Mouse (Mus musculus): ENCODE measurements around the gene Wbp2nl. TPM values are rescaled to one million over a fixed set of nuclear protein-coding genes. Genes with fewer than 3 reads are reported as not detected.
A peak's percentile ranks its signal among the peaks of the same experiment; 100 is the strongest.
"Not testable (repeated sequence)": the region's sequence is repeated elsewhere in the genome, so short reads cannot be mapped to it uniquely, and the experiment has no call there.

Wbp2nl gene
- total RNA-seq, 2 experiments from 2014 or later = 0.52 TPM; not detected in 1

DNA sequence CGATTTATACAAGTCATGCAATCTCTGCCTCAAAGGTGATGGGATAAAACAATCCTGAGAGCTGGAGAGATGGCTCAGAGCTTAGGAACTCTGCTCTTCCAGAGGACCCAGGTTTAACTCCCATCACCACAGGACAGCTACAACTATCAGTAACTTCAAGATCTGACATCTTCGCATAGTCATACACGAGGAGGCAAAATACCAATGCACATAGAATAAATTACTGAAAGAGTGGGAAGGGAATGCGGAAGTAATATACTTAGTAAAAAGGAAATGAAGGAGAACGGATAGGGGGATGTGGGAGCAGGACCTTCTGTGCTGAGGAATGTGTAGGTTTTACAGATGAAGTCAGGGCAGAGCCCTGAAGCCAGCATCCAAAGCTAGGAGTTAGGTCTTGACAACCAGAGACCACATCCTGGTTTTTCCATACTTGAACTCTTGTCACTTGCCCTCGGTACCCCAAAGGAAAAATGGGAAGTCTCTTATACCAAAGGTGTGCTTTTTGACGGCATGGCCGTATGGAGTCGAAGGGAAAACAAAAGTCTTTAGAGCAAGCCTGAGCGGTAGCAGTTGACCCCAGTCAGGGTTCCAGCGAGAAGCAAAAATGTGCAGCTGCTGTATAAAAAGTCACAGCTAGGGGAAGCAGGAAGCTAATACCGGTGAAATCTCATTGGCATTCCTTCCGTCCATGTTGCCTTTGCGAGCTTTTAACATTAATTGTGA, 48.0 kb downstream of the Wbp2nl start:
- ATAC-seq (replicated peaks; ENCODE audit: poor library complexity, severe bottlenecking) = no peak

DNA sequence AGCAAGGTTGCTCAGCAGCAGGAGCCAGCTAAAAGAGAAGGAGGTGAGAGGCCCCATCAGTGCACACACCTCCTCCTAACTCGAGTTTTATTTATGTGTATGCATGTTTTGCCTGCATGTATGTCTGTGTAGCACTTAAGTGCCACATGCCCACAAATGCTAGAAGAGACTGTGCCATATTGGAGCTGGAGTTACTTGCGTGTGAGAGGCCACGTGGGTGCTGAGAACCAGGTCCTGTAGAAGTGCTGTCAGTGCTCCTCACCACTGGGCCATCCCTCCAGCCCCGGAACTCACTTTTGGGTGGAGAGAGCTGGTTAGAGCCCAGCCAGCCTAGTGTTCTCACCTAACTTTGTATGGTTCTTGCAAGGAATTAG, 48.5 kb downstream of the Wbp2nl start:
- no peak for ATAC-seq (replicated peaks; ENCODE audit: poor library complexity, severe bottlenecking)

DNA sequence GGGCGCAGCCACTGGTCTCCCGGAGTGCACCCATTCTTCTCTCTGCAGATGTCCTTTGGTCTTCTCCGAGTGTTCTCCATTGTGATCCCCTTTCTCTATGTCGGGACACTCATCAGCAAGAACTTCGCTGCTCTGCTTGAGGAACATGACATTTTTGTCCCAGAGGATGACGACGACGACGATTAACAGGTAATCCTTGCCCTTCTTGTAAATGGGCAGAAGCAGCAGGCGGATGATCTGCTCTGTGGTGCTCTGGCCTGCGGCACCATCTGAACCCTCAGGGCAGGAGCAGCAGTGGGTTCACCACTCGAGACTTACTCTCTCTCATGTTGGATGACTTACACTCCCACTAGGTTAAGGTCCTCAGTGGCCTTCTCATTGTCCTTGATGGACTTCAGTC, 49.1 kb downstream of the Wbp2nl start:
- no peak for ATAC-seq (replicated peaks; ENCODE audit: poor library complexity, severe bottlenecking)

DNA sequence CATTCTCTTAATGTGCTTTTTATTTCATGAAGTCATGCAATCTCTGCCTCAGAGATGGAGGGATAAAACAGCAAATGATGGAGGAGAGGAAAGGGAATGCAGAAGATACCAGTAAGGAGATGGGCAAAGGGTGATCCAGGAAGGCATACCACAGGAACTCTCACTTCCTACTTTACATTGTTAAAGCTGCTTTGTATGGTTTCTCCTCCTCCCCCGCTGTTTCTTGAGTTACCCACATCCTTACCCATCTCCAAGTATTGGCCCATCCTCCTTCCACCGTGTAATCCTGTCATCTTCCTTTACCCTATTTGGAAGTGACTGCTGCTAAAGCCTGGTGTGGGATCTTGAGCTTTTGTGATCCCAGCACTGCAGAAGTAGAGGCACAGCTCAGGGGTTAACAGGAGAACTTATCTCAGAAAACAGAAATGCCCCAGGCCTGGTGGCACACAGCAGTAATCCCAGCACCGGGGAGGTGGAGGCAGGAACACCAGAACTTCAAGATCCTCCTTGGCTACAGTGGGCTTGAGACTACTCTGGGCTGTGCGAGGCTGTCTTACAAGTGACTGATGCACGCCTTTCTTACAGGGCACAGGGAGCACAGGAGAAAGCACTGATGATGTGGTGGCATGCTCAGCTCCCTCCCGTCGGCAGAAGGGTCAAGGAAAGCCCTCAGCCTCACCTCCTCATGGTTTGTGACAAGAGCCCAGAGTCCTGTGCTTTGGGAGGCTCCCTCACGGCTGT, 49.7 kb downstream of the Wbp2nl start:
- peak; percentile 66 for ATAC-seq (replicated peaks; ENCODE audit: poor library complexity, severe bottlenecking)

DNA sequence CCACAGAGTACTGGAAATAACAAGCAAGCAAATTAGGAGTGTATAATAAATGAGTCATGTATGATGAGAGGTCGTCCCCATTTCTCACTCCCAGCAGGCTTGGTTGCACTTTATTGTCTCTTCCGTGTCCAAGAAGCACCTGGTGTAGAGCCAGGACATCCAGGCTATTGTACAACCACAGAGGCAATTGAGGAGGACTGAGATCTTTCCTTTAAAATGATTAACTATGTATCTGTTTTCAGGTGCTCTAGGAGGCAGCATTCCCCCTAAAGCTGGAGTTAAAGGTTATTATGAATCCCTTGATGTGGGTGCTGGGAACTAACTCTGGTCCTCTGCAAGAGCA, 50.2 kb downstream of the Wbp2nl start:
- no peak for ATAC-seq (replicated peaks; ENCODE audit: poor library complexity, severe bottlenecking)

DNA sequence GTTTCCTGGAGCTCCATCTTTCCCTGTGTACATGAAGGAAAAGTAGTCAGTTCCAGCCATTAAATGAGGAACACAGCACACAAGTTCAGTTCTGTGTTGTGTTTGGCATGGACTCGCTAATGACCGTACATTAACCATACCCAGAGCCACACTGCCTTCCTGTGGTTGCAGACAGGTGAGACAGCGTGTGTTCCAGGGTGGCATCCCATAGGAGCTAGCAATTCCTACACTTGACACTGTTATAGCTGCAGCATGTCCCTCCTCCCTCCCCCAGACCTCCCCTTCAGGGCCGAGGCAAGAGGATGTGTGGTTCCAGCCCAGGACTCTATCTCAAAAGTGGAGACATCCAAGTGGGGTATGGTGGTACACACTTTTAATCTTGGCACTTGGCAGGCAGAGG, 51.6 kb downstream of the Wbp2nl start:
- ATAC-seq (replicated peaks; ENCODE audit: poor library complexity, severe bottlenecking) = no peak

DNA sequence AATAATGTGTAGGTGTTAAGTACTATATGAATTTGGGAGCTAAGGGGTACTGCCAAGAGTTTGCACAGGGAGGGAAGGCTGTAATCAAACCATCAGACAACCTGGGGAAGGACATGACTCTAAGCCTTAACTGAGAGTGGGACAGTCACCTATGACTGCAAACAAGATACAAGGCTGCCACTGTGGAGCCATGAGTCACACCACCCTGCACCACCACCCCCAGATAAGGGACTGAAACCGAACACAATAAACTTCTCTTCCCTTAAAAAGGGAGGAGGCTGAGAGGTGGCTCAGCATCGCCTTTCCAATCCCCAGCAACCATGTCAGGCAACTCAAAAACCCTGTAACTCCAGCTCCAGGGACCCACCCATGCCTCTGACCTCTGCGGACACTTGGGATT, 52.7 kb downstream of the Wbp2nl start:
- ATAC-seq (replicated peaks; ENCODE audit: poor library complexity, severe bottlenecking) = no peak

DNA sequence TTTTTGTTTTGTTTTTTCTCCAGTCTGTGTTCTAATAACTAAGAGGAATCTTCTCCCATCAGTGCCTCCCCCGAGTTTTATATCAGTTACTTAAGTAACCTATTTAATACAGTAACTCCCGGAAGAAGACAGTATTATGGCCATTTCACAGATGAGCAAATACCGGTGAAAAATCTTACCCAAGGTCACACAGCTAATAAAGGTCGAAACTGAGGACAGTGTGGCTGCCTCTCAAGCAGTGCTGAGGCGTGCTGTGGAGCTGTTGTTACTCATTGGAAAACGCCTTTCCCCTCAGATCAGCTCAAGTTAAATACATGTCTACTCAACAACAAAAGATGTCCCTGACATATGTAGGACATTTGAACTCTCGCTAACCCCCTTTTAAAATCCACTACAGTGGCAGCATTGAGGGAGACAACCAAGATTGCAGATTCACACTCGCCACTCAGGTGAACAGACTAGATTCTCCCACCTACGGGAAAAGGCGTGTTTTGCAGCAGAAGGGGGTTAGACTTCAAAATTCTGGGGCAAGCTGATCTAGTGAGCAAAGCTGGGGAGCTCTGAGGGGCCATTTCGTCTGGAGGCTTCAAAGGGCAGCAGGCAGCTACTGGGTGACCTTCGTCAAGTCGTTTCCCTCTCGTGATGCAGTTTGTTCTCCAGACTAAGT, 54.5 kb downstream of the Wbp2nl start:
- ATAC-seq (replicated peaks; ENCODE audit: poor library complexity, severe bottlenecking) = no peak

DNA sequence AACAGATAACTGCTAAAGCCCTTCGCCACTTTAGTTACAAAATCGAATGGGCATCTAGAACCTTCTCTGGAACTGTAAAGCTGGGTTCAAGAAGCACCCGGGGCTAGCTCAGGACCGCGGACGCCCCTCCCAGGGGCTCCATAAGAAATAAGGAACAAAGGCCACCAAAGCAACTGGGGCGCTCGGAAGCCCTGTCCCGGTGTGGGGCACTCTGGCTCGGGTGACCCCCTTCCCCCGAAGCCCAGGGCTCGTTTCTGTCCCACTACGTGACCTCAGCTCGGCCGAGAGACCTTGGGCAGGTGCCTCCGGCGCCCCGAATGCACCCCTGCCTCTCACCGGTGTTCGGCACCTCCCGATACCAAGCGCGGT, 55.0 kb downstream of the Wbp2nl start:
- peak; percentile 29 for ATAC-seq (replicated peaks; ENCODE audit: poor library complexity, severe bottlenecking)

DNA sequence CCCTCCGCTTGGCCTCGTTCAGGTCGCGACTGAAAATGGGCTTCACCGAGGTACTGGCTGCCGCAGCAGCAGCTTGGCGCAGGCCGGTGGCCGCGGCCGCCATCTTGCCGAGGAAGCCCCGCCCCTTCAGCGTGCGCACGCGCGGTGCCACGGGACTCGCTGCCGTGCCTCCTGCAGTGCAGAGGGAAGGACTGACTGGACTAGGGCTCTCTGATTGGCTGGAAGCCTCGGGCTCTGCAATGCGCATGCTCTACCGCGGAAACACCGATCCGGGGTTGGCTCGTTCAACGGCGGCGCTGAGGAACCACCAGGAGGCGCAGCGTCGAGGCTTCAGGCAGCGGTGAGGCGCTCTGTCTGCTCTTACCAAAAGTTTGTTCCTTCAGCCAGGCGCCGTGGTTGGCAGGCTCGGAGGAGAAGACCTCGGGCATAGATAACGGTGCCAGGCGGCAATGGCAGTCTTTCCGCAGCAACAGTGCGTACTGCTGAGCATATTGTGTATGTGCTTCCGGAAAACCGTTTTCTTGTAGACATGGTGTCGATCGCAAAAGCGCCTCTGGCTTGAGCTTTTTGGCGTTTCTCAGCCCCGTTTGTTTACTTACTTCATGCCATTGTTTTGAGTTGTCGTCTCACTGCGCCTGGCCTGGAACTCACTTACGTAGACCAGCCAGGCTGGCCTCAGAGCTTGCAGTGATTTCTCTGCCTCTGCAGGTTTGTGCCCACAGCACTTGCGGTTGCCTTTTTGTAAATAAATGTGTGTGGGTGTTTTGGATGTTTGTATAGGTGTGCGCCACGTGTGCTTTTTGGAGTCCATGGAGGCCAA, 55.6 kb downstream of the Wbp2nl start, which contains the start of gene Ndufa6:
Gene Ndufa6 (minus strand): TSS at position 197 of the 820 bp plus-strand sequence.
- ATAC-seq (replicated peaks; ENCODE audit: poor library complexity, severe bottlenecking) = peak; percentile 94

DNA sequence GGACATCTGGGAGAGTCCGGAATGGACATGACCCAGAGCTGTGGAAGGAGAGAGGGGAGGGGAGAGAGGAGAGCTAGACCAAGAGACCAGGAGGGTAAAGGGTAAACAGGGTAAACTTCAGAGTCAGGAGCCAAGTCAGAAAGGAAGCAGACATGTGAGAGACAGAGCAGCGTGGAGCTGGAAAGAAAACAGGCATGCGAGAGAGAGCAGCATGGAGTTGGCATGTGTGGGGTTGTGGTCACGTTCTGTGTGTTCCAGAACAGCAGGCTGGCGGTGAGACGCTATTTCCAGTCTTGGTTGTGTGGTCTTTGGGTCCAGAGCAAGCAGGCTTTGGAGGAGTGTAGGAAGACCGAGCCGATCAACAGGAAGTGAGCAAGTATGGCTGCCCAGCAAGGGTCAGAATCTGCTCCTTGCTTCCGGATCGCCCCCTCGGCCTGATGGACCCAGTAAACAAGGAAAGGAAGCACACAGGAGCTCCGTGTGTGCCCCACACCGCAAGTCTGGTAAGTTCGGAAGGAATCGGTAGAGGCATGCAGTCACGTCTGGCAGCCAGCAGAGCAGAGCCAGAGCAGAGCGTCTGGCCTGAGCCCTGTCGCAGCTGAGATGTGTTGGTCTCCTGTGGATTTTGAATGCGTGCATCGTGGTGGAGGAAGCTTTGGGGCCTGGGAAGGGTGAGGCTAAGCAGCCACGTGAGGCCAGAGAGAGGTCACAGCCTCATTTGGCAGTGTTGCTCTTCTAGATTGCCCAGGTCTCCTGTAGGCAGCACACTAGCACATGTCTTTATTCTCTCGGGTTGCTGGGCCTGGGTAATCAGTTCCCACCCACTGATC, 59.9 kb downstream of the Wbp2nl start:
- ATAC-seq (replicated peaks; ENCODE audit: poor library complexity, severe bottlenecking) = no peak

DNA sequence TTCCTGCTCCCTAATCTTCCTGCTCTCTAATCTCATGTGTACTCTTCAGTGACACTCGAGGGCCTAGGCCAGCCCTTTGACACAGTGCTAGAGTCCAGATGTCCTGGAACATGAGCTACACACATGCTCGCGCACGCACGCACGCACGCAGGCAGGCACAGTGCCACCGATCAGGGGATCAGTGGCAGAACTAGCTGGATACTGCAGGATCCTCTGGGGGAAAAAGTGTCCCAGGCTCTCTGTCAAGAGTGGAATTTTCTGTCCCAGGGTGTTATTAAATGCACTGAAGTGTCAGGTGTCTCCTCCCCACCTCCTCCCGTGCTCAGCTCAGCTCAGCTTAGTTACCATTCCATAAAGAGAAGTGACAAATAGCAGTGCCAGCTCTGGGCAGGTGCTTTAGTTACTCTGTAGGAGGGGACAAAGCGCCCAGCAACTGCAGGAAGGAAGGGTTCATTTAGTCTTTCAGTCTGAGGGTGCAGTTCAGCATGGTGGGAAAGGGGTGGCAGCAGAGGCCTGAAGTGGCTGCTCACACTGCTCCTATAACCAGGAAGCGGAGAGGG, 62.8 kb downstream of the Wbp2nl start:
- ATAC-seq (replicated peaks; ENCODE audit: poor library complexity, severe bottlenecking) = peak; percentile 94

DNA sequence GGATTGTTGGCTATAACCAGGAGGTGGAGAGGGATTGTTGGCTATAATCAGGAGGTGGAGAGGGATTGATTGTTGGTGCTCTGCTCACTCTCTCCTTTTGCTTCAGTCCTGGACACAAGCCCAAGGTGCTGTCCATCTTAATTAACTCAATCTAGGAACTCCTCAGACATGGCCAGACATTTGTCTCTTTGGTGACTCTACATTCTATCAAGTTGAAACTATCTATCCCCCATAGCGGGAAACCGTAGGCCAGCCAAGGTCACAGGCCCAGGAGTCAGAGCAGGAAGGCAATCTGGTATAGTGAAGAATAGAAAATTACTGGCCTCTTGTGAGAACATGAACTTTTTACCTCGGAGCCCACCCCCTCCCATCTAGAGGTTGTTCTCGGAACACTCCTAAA, 63.5 kb downstream of the Wbp2nl start:
- ATAC-seq (replicated peaks; ENCODE audit: poor library complexity, severe bottlenecking) = no peak

DNA sequence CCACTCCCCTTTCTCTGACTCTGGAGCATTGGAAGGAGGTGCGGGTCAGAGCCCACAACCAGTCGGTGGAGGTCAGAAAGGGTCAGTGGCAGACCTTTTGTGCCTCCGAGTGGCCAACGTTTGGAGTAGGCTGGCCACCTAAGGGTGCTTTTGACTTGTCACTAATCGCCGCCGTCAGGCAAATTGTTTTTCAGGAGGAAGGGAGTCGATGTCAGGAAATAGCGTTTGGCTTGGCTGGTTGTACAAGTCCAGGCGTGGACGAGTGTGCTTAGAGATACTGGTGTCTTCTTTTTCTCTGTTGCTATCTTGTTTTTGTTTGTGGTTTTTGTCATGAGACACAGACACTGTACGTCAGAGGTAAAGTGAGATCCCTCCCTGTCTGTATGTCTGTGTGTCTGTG, 65.0 kb downstream of the Wbp2nl start:
- ATAC-seq (replicated peaks; ENCODE audit: poor library complexity, severe bottlenecking) = not testable (repeated sequence)

Other genes with a start within 250 kb of the Wbp2nl start
- gene 4930407I10Rik, start 239.8 kb upstream of the Wbp2nl start, total RNA-seq (2014; fragmentation: Nextera tagmentation) = not detected in 2 replicates
- not detected in 2 replicates for gene 4930407I10Rik, start 239.8 kb upstream of the Wbp2nl start, total RNA-seq (2017)
- not detected in 2 replicates for gene Mei1, start 229.0 kb upstream of the Wbp2nl start, total RNA-seq (2014; fragmentation: Nextera tagmentation)
- not detected in 2 replicates for gene Mei1, start 229.0 kb upstream of the Wbp2nl start, total RNA-seq (2017)
- 11.0 and 26.5 TPM in 2 replicates for gene Ccdc134, start 171.0 kb upstream of the Wbp2nl start, total RNA-seq (2014; fragmentation: Nextera tagmentation)
- 13.1 and 17.2 TPM in 2 replicates for gene Ccdc134, start 171.0 kb upstream of the Wbp2nl start, total RNA-seq (2017)
- 19.0 and 24.3 TPM in 2 replicates for gene Srebf2, start 151.8 kb upstream of the Wbp2nl start, total RNA-seq (2014; fragmentation: Nextera tagmentation)
- gene Srebf2, start 151.8 kb upstream of the Wbp2nl start, total RNA-seq (2017) = 16.5 and 17.5 TPM in 2 replicates
- gene Shisa8, start 86.1 kb upstream of the Wbp2nl start, total RNA-seq (2014; fragmentation: Nextera tagmentation) = not detected in 2 replicates
- not detected in 2 replicates for gene Shisa8, start 86.1 kb upstream of the Wbp2nl start, total RNA-seq (2017)
- gene Tnfrsf13c, start 74.6 kb upstream of the Wbp2nl start, total RNA-seq (2014; fragmentation: Nextera tagmentation) = 0.49 TPM in 1 of 2 replicates, not detected in the other
- 0.46 TPM in 1 of 2 replicates, not detected in the other for gene Tnfrsf13c, start 74.6 kb upstream of the Wbp2nl start, total RNA-seq (2017)
- gene Cenpm, start 54.2 kb upstream of the Wbp2nl start, total RNA-seq (2014; fragmentation: Nextera tagmentation) = 15.1 and 39.8 TPM in 2 replicates
- gene Cenpm, start 54.2 kb upstream of the Wbp2nl start, total RNA-seq (2017) = 21.9 and 22.0 TPM in 2 replicates
- gene 1500009C09Rik, start 46.6 kb upstream of the Wbp2nl start, total RNA-seq (2014; fragmentation: Nextera tagmentation) = not detected in 2 replicates
- gene 1500009C09Rik, start 46.6 kb upstream of the Wbp2nl start, total RNA-seq (2017) = not detected in 2 replicates
- gene Sept3, start 24.1 kb upstream of the Wbp2nl start, total RNA-seq (2014; fragmentation: Nextera tagmentation) = 0.28 and 1.1 TPM in 2 replicates
- gene Sept3, start 24.1 kb upstream of the Wbp2nl start, total RNA-seq (2017) = 0.13 and 0.67 TPM in 2 replicates
- gene Naga, start 40.0 kb downstream of the Wbp2nl start, total RNA-seq (2014; fragmentation: Nextera tagmentation) = 45.0 and 63.1 TPM in 2 replicates
- 34.0 and 50.4 TPM in 2 replicates for gene Naga, start 40.0 kb downstream of the Wbp2nl start, total RNA-seq (2017)
- gene Pheta2, start 40.0 kb downstream of the Wbp2nl start, total RNA-seq (2014; fragmentation: Nextera tagmentation) = 2.7 and 5.4 TPM in 2 replicates
- gene Pheta2, start 40.0 kb downstream of the Wbp2nl start, total RNA-seq (2017) = 1.9 and 4.1 TPM in 2 replicates
- gene Smdt1, start 40.0 kb downstream of the Wbp2nl start, total RNA-seq (2014; fragmentation: Nextera tagmentation) = 192 and 201 TPM in 2 replicates
- 84.4 and 94.6 TPM in 2 replicates for gene Smdt1, start 40.0 kb downstream of the Wbp2nl start, total RNA-seq (2017)
- 266 and 267 TPM in 2 replicates for gene Ndufa6, start 55.4 kb downstream of the Wbp2nl start, total RNA-seq (2014; fragmentation: Nextera tagmentation)
- 173 and 202 TPM in 2 replicates for gene Ndufa6, start 55.4 kb downstream of the Wbp2nl start, total RNA-seq (2017)
- 0.54 TPM in 1 of 2 replicates, not detected in the other for gene Cyp2d22, start 81.3 kb downstream of the Wbp2nl start, total RNA-seq (2014; fragmentation: Nextera tagmentation)
- gene Cyp2d22, start 81.3 kb downstream of the Wbp2nl start, total RNA-seq (2017) = not detected in 2 replicates
- gene Cyp2d11, start 95.1 kb downstream of the Wbp2nl start, total RNA-seq (2014; fragmentation: Nextera tagmentation) = not detected in 2 replicates
- not detected in 2 replicates for gene Cyp2d11, start 95.1 kb downstream of the Wbp2nl start, total RNA-seq (2017)
- not detected in 2 replicates for gene Cyp2d10, start 108.2 kb downstream of the Wbp2nl start, total RNA-seq (2014; fragmentation: Nextera tagmentation)
- not detected in 2 replicates for gene Cyp2d10, start 108.2 kb downstream of the Wbp2nl start, total RNA-seq (2017)
- not detected in 2 replicates for gene Cyp2d9, start 134.5 kb downstream of the Wbp2nl start, total RNA-seq (2014; fragmentation: Nextera tagmentation)
- not detected in 2 replicates for gene Cyp2d9, start 134.5 kb downstream of the Wbp2nl start, total RNA-seq (2017)

Data from granulocyte monocyte progenitor cell, adult 5-6 weeks (primary cell).